8 mouse cellular contexts compared by ENCODE assay signal in genomic region chr10:81192968-81193501, GRCm38 (mm10). TPM values are rescaled to one million over a fixed set of nuclear protein-coding genes. Genes with fewer than 3 reads are reported as not detected.
DNase-seq lines count a peak whose midpoint lies in the region; ATAC-seq and TF ChIP-seq lines count a peak whose summit lies in the region.

No protein-coding gene starts in this region.

- H3K36me3 ChIP-seq in kidney, embryonic 16.5 days (ENCODE audit: insufficient read depth, low read length), result peaks cover 19% of the 10 kb centered on the region; the same call in 1 of the 2 replicates
- H3K36me3 ChIP-seq in midbrain, postnatal 0 days (ENCODE audit: insufficient read depth, low read length), result peaks cover 11% of the 10 kb centered on the region

- H3K4me1 ChIP-seq in kidney, embryonic 16.5 days (ENCODE audit: insufficient read depth, low read length), result peaks cover 31% of the 10 kb centered on the region
- peaks cover 4% of the 10 kb centered on the region for H3K4me1 ChIP-seq in midbrain, postnatal 0 days (ENCODE audit: insufficient read depth, low read length)

- DNase-seq in kidney, adult 11 months, result peak; percentile 55
- no peak for DNase-seq in kidney, postnatal 10 days
- DNase-seq in cerebellum, adult 18-20 months, result peak; percentile 48 to 64
- DNase-seq in gastrocnemius, postnatal 25 days, result peak; percentile 61
- peak; percentile 54 for DNase-seq in midbrain, postnatal 0 days (ENCODE audit: low spot score)
- no peak for DNase-seq in adipocyte (ENCODE audit: low spot score)
- no peak for DNase-seq in ovary, postnatal 14 days (ENCODE audit: low spot score)

- peak overlapping the region; percentile 91 for H3K9ac ChIP-seq in kidney, embryonic 16.5 days (replicated peaks; ENCODE audit: low read length)
- peak overlapping the region; percentile 45 for H3K9ac ChIP-seq in midbrain, postnatal 0 days (replicated peaks; ENCODE audit: low read length, poor library complexity, severe bottlenecking)

- no peak; the same call in 1 of the 2 replicates for TF ChIP-seq CTCF in midbrain, postnatal 0 days (IDR thresholded peaks at IDR 0.05)

- peak overlapping the region; percentile 65 for H3K4me3 ChIP-seq in kidney, embryonic 16.5 days (ENCODE audit: low read length)
- H3K4me3 ChIP-seq in midbrain, postnatal 0 days (ENCODE audit: low read depth, low read length), result peak overlapping the region; percentile 46

- 4% methylated on average over 19 of the region's 19 CpGs for WGBS in kidney, embryonic 16.5 days
- WGBS in midbrain, postnatal 0 days, result 2% methylated on average over 19 of the region's 19 CpGs

- H3K4me2 ChIP-seq in kidney, embryonic 16.5 days (replicated peaks; ENCODE audit: low read depth, low read length), result peak overlapping the region; percentile 96
- peak overlapping the region; percentile 57 for H3K4me2 ChIP-seq in midbrain, postnatal 0 days (ENCODE audit: low read depth, low read length, poor library complexity, severe bottlenecking)

- 0 out of 2 replicates have a peak overlapping the region, but pooled peaks have one; percentile 90 for H3K27ac ChIP-seq in kidney, embryonic 16.5 days (ENCODE audit: low read length)
- H3K27ac ChIP-seq in midbrain, postnatal 0 days (ENCODE audit: low read depth, low read length), result peak overlapping the region; percentile 92

- no peaks in the 10 kb centered on the region for H3K9me3 ChIP-seq in kidney, embryonic 16.5 days (ENCODE audit: low read length)
- H3K9me3 ChIP-seq in midbrain, postnatal 0 days (ENCODE audit: low read length), result no peaks in the 10 kb centered on the region

- peaks cover 34% of the 10 kb centered on the region for H3K27me3 ChIP-seq in kidney, embryonic 16.5 days (ENCODE audit: insufficient read depth, low read length)
- peaks cover 17% of the 10 kb centered on the region for H3K27me3 ChIP-seq in midbrain, postnatal 0 days (ENCODE audit: insufficient read depth, low read length)

- peak; percentile 18 for ATAC-seq in kidney, embryonic 16.5 days (ENCODE audit: low FRiP score, low TSS enrichment)
- peak; percentile 57 for ATAC-seq in midbrain, postnatal 0 days (ENCODE audit: low FRiP score)

RNA-seq across cellular contexts. Expression of gene Nmrk2, which starts 8.8 kb away (rescaled TPM):
- total RNA-seq in gastrocnemius, postnatal 25 days (2021), result 10 to 100 TPM; 41.1 to 57.7 TPM
- not detected in 2 replicates for polyA plus RNA-seq in kidney, embryonic 16.5 days (2015; fragmentation: Nextera tagmentation; extraction: Ambion mirVana)
- total RNA-seq in midbrain, postnatal 0 days (2014; rRNA removed), result not detected in 2 replicates
- polyA plus RNA-seq in midbrain, postnatal 0 days (2015; fragmentation: Nextera tagmentation; extraction: Ambion mirVana), result 0.14 TPM in 1 of 2 replicates, not detected in the other

RNA-seq across cellular contexts. Expression of gene 4930442H23Rik, which starts 9.4 kb away (rescaled TPM):
- not detected for total RNA-seq in gastrocnemius, postnatal 25 days (2021)
- polyA plus RNA-seq in kidney, embryonic 16.5 days (2015; fragmentation: Nextera tagmentation; extraction: Ambion mirVana), result not detected in 2 replicates
- total RNA-seq in midbrain, postnatal 0 days (2014; rRNA removed), result not detected in 2 replicates
- polyA plus RNA-seq in midbrain, postnatal 0 days (2015; fragmentation: Nextera tagmentation; extraction: Ambion mirVana), result not detected in 2 replicates

RNA-seq across cellular contexts. Expression of gene Dapk3, which starts 10.2 kb away (rescaled TPM):
- total RNA-seq in gastrocnemius, postnatal 25 days (2021), result 10 to 100 TPM; 22.3 to 22.4 TPM
- polyA plus RNA-seq in kidney, embryonic 16.5 days (2015; fragmentation: Nextera tagmentation; extraction: Ambion mirVana), result 38.4 and 39.3 TPM in 2 replicates
- 56.7 and 88.8 TPM in 2 replicates for total RNA-seq in midbrain, postnatal 0 days (2014; rRNA removed)
- 59.1 and 60.9 TPM in 2 replicates for polyA plus RNA-seq in midbrain, postnatal 0 days (2015; fragmentation: Nextera tagmentation; extraction: Ambion mirVana)

RNA-seq across cellular contexts. Expression of gene Eef2, which starts 16.6 kb away (rescaled TPM):
- total RNA-seq in gastrocnemius, postnatal 25 days (2021), result 100 to 1,000 TPM; 838 to 862 TPM
- 663 and 672 TPM in 2 replicates for polyA plus RNA-seq in kidney, embryonic 16.5 days (2015; fragmentation: Nextera tagmentation; extraction: Ambion mirVana)
- 2,062 and 2,304 TPM in 2 replicates for total RNA-seq in midbrain, postnatal 0 days (2014; rRNA removed)
- 440 and 459 TPM in 2 replicates for polyA plus RNA-seq in midbrain, postnatal 0 days (2015; fragmentation: Nextera tagmentation; extraction: Ambion mirVana)

RNA-seq across cellular contexts. Expression of gene Pias4, which starts 25.3 kb away (rescaled TPM):
- total RNA-seq in gastrocnemius, postnatal 25 days (2021), result 10 to 100 TPM; 11.7 to 14.2 TPM
- polyA plus RNA-seq in kidney, embryonic 16.5 days (2015; fragmentation: Nextera tagmentation; extraction: Ambion mirVana), result 51.0 and 56.2 TPM in 2 replicates
- total RNA-seq in midbrain, postnatal 0 days (2014; rRNA removed), result 31.2 and 38.0 TPM in 2 replicates
- polyA plus RNA-seq in midbrain, postnatal 0 days (2015; fragmentation: Nextera tagmentation; extraction: Ambion mirVana), result 30.1 and 31.3 TPM in 2 replicates

Comparison
In these comparisons a context has a peak if more than half of its experiments do, and no peak if none do; other contexts are left out.
1. DNase-seq: peak in kidney, adult 11 months (single experiment), cerebellum, adult 18-20 months (2 of 2), gastrocnemius, postnatal 25 days (single experiment) and midbrain, postnatal 0 days (single experiment); none in kidney, postnatal 10 days (single experiment), adipocyte (single experiment) and ovary, postnatal 14 days (single experiment).
2. RNA of gene Nmrk2, which starts 8.8 kb away (total RNA-seq): 41.1 to 57.7 TPM in gastrocnemius, postnatal 25 days; not detected in midbrain, postnatal 0 days; every median in the first group is over 10 times any median in the second.